Mouse (Mus musculus) intestine, postnatal 0 days (tissue): ENCODE data around the gene Rab42. TPM values are rescaled to one million over a fixed set of nuclear protein-coding genes. Genes with fewer than 3 reads are reported as not detected.

ENCODE experiments used
- ATAC-seq: fragments of 200-750 bp; cut with Nextera tagmentation; 2 replicates; pipeline ENCODE4 v1.8.0; 2017; ENCODE audit warnings: mild to moderate bottlenecking, moderate TSS enrichment, moderate library complexity
- H3K27ac ChIP-seq: fragments of 300-500 bp; sonication (generic); 2 replicates; pipeline ENCODE4 v1.5.1; 2014; ENCODE audit warnings: mild to moderate bottlenecking, low read depth, low read length, moderate library complexity
- H3K27me3 ChIP-seq: fragments of 300-500 bp; sonication (generic); replicated peaks from 2 replicates; pipeline ENCODE4 v1.6.1; 2014; ENCODE audit warnings: low read length, mixed read lengths; ENCODE audit not compliant: control insufficient read depth, insufficient read depth
- H3K36me3 ChIP-seq: fragments of 300-500 bp; sonication (generic); 2 replicates; pipeline ENCODE4 v1.6.1; 2014; ENCODE audit warnings: mild to moderate bottlenecking, moderate library complexity; ENCODE audit not compliant: control insufficient read depth, insufficient read depth
- H3K4me1 ChIP-seq: fragments of 300-500 bp; sonication (generic); replicated peaks from 2 replicates; pipeline ENCODE4 v1.6.1; 2014; ENCODE audit warnings: antibody characterized with exemption, low read length, mixed read lengths; ENCODE audit not compliant: control insufficient read depth, insufficient read depth
- H3K4me2 ChIP-seq: fragments of 300-500 bp; sonication (generic); replicated peaks from 2 replicates; pipeline ENCODE4 v1.6.1; 2014; ENCODE audit warnings: low read depth, mild to moderate bottlenecking, moderate library complexity
- H3K4me3 ChIP-seq: fragments of 300-500 bp; sonication (generic); 2 replicates; pipeline ENCODE4 v1.5.1; 2014; ENCODE audit warnings: low read depth, low read length
- H3K9ac ChIP-seq: fragments of 300-500 bp; sonication (generic); 2 replicates; pipeline ENCODE4 v1.6.1; 2014; ENCODE audit warnings: mild to moderate bottlenecking, low read depth, low read length
- H3K9me3 ChIP-seq: fragments of 300-500 bp; sonication (generic); 2 replicates; pipeline ENCODE4 v1.6.1; 2016; ENCODE audit warnings: mixed run types; ENCODE audit not compliant: control insufficient read depth
- CTCF ChIP-seq: sonication (generic); IDR thresholded peaks from 2 replicates; pipeline ENCODE4 v1.5.1; 2016; ENCODE audit warnings: low read depth, mild to moderate bottlenecking, control low read depth, antibody characterized with exemption, moderate library complexity
- WGBS: fragments of 180-500 bp; shearing (Covaris S2); extraction: QIAGEN DNeasy Blood & Tissue Kit; methylation state at CpG from one replicate; pipeline ENCODE4 v1.1.7; 2014; 5-methylcytosine and 5-hydroxymethylcytosine counted together
- polyA plus RNA-seq: library from polyadenylated mRNA; unstranded; fragments of >200 nt; fragmentation: Nextera tagmentation; extraction: Ambion mirVana; gene quantifications from 2 replicates; pipeline ENCODE4 v1.2.1, GENCODE M21; 2015

Rab42 gene
- polyA plus RNA-seq, 1 experiment from 2014 or later, result 48.3 TPM

- WGBS, result 53% methylated on average over 2 of the region's 2 CpGs
- no peak for ATAC-seq
- Histone ChIP-seq H3K36me3 (peaks cover 29% of the 10 kb centered on the region), H3K27me3 (no peaks in the 10 kb centered on the region), H3K4me3 (no peak overlapping the region), H3K4me1 (no peaks in the 10 kb centered on the region), H3K9ac (no peak overlapping the region), H3K4me2 (no peak overlapping the region), H3K27ac (no peak overlapping the region), H3K9me3 (no peaks in the 10 kb centered on the region)
- no peak for TF ChIP-seq CTCF
Observed at GRCm38 (mm10) chr4:132253622-132254021, 49.6 kb downstream of the Rab42 start.

- Histone ChIP-seq H3K9ac (no peak overlapping the region), H3K9me3 (no peaks in the 10 kb centered on the region), H3K4me1 (no peaks in the 10 kb centered on the region), H3K27ac (no peak overlapping the region), H3K27me3 (no peaks in the 10 kb centered on the region), H3K4me2 (no peak overlapping the region), H3K36me3 (peaks cover 29% of the 10 kb centered on the region), H3K4me3 (no peak overlapping the region)
- WGBS, result 74% methylated on average over 8 of the region's 8 CpGs
- no peak for TF ChIP-seq CTCF
- no peak for ATAC-seq
Observed at GRCm38 (mm10) chr4:132253128-132253527, 50.1 kb downstream of the Rab42 start.

Other genes with a start within 250 kb of the Rab42 start
- 0.08 and 0.09 TPM in 2 replicates for gene Gm10300, start 228.7 kb downstream of the Rab42 start, polyA plus RNA-seq
- 22.2 TPM in 2 replicates for gene Epb41, start 228.1 kb downstream of the Rab42 start, polyA plus RNA-seq
- gene Oprd1, start 158.9 kb downstream of the Rab42 start, polyA plus RNA-seq, result 0.24 and 0.29 TPM in 2 replicates
- 38.3 and 44.9 TPM in 2 replicates for gene Ythdf2, start 91.1 kb downstream of the Rab42 start, polyA plus RNA-seq
- gene Gmeb1, start 41.8 kb downstream of the Rab42 start, polyA plus RNA-seq, result 8.9 and 9.6 TPM in 2 replicates
- 43.2 and 47.5 TPM in 2 replicates for gene Taf12, start 29.0 kb downstream of the Rab42 start, polyA plus RNA-seq
- gene Trnau1ap, start 26.2 kb upstream of the Rab42 start, polyA plus RNA-seq, result 80.1 and 84.1 TPM in 2 replicates
- gene Rcc1, start 50.2 kb upstream of the Rab42 start, polyA plus RNA-seq, result 47.4 and 48.7 TPM in 2 replicates
- gene Phactr4, start 119.1 kb upstream of the Rab42 start, polyA plus RNA-seq, result 16.7 and 17.5 TPM in 2 replicates
- gene Med18, start 160.5 kb upstream of the Rab42 start, polyA plus RNA-seq, result 8.8 and 9.5 TPM in 2 replicates
- gene Sesn2, start 207.1 kb upstream of the Rab42 start, polyA plus RNA-seq, result 17.2 and 18.0 TPM in 2 replicates
- 1,746 and 1,835 TPM in 2 replicates for gene Atpif1, start 230.3 kb upstream of the Rab42 start, polyA plus RNA-seq
- gene Dnajc8, start 232.2 kb upstream of the Rab42 start, polyA plus RNA-seq, result 119 and 120 TPM in 2 replicates